Mouse (Mus musculus) liver, embryonic 14.5 days (tissue): ENCODE results near the gene Syngr1. TPM values are rescaled to one million over a fixed set of nuclear protein-coding genes. Genes with fewer than 3 reads are reported as not detected.
A peak's percentile ranks its signal among the peaks of the same experiment; 100 is the strongest.

Experiments
- ATAC-seq: fragments of 200-750 bp; cut with Nextera tagmentation; 2 replicates; pipeline ENCODE4 v1.8.0; 2017; ENCODE audit warnings: moderate number of reproducible peaks, mild to moderate bottlenecking, moderate library complexity; ENCODE audit not compliant: insufficient read depth
- DNase-seq, 3 experiments: peaks; one replicate each; pipeline ENCODE4 v3.0.0-alpha.2; 2012 to 2013; ENCODE audit warnings: low read depth in 3 of 3, low spot score in 3 of 3
- H3K27ac ChIP-seq: fragments of 300-500 bp; sonication (generic); 2 replicates; pipeline ENCODE4 v1.5.1; 2014; ENCODE audit warnings: moderate library complexity, mild to moderate bottlenecking, control low read depth, inconsistent platforms
- H3K27me3 ChIP-seq: fragments of 300-500 bp; sonication (generic); 2 replicates; pipeline ENCODE4 v1.6.1; 2014; ENCODE audit warnings: mild to moderate bottlenecking, low read length, moderate library complexity; ENCODE audit not compliant: control insufficient read depth, insufficient read depth
- H3K36me3 ChIP-seq: fragments of 300-500 bp; sonication (generic); replicated peaks from 2 replicates; pipeline ENCODE4 v1.6.1; 2014; ENCODE audit warnings: low read depth; ENCODE audit not compliant: control insufficient read depth, insufficient read depth
- H3K4me1 ChIP-seq, 2 experiments: fragments of 200-500 bp in 1 of 2; fragments of 300-500 bp in 1 of 2; sonication (generic) in 1 of 2; replicated peaks; 2 replicates each; pipeline ENCODE4 v1.6.1; 2012 to 2014; ENCODE audit warnings: antibody characterized with exemption in 1 of 2, inconsistent platforms in 1 of 2, low read length in 1 of 2; ENCODE audit not compliant: control insufficient read depth in 2 of 2, insufficient read depth in 2 of 2
- H3K4me2 ChIP-seq: fragments of 300-500 bp; sonication (generic); 2 replicates; pipeline ENCODE4 v1.6.1; 2014; ENCODE audit warnings: low read depth, mild to moderate bottlenecking, control low read depth, moderate library complexity
- H3K4me3 ChIP-seq, 2 experiments: fragments of 200-500 bp in 1 of 2; fragments of 300-500 bp in 1 of 2; sonication (generic) in 1 of 2; 2 replicates each; pipeline ENCODE4 v1.5.1; 2012 to 2014; ENCODE audit warnings: low read depth in 2 of 2, low read length in 2 of 2, mild to moderate bottlenecking in 2 of 2, control low read depth in 1 of 2, inconsistent platforms in 1 of 2, moderate library complexity in 1 of 2; ENCODE audit not compliant: insufficient read depth in 1 of 2
- H3K9ac ChIP-seq: fragments of 300-500 bp; sonication (generic); replicated peaks from 2 replicates; pipeline ENCODE4 v1.6.1; 2014; ENCODE audit warnings: mild to moderate bottlenecking, control low read depth, moderate library complexity
- H3K9me3 ChIP-seq: fragments of 300-500 bp; sonication (generic); 2 replicates; pipeline ENCODE4 v1.6.1; 2016; ENCODE audit warnings: low read length, mixed read lengths; ENCODE audit not compliant: control insufficient read depth
- CTCF ChIP-seq: IDR thresholded peaks from 2 replicates; pipeline ENCODE4 v1.5.1; 2016; ENCODE audit warnings: antibody characterized with exemption, low read depth, control low read depth
- EP300 ChIP-seq: IDR thresholded peaks from 2 replicates; pipeline ENCODE4 v1.6.1; 2016; ENCODE audit warnings: antibody characterized with exemption, low read depth
- whole genome bisulfite sequencing: fragments of 180-500 bp; shearing (Covaris S2); extraction: QIAGEN DNeasy Blood & Tissue Kit; methylation state at CpG from one replicate; pipeline ENCODE4 v1.1.7; 2014; ENCODE audit not compliant: insufficient replicate concordance; 5-methylcytosine and 5-hydroxymethylcytosine counted together
- polyA plus RNA-seq, 2 experiments: library from polyadenylated mRNA; depleted of rRNA in 1 of 2; stranded (reverse) in 1 of 2; unstranded in 1 of 2; fragments of >200 nt; fragmentation: Nextera tagmentation in 1 of 2; extraction: Ambion mirVana in 1 of 2; gene quantifications; 2 replicates each; pipeline versions ENCODE4 v1.2.1 to v1.2.3; 2012 to 2014

Syngr1 gene
- polyA plus RNA-seq, 2 experiments = 10.4 to 14.4 TPM

DNA sequence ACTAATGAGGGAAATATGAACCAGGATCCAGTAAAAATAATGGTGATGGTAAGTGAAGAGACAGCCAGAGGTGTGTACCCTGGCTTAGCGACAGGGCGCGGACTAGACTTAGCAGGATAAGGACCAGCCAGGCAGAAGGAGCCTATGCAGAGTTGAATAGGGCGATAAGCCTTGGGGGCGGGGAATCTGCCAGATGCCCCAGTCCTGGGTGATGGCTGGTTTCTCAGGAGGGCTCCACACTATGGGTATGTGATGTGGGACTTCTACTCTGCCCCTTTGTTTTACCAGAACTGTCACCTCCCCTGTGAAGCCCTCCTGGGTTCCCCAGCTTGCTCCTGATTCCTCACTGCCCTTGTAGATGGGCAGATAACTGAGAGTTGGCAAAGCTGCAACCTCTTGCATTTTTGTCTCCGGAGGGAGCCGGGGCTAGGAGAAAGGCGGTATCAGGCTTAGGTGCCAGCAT lies 6.9 kb downstream of the Syngr1 start:
- Histone ChIP-seq H3K4me1 (peaks cover 35 to 44% of the 10 kb centered on the region in 2 experiments), H3K27me3 (no peaks in the 10 kb centered on the region), H3K36me3 (no peaks in the 10 kb centered on the region), H3K27ac (peak overlapping the region; percentile 91), H3K4me3 (peak overlapping the region; percentile 52 to 54), H3K9me3 (no peaks in the 10 kb centered on the region), H3K9ac (peak overlapping the region; percentile 64), H3K4me2 (peak overlapping the region; percentile 69)
- DNase-seq (peak; percentile 80 to 84 (median 82)), ATAC-seq (peak; percentile 91)
- TF ChIP-seq EP300 (peak; percentile 64), CTCF (0 out of 2 replicates have a peak, but pooled peaks have one; percentile 0)
- WGBS = 22% methylated on average over 8 of the region's 8 CpGs

DNA sequence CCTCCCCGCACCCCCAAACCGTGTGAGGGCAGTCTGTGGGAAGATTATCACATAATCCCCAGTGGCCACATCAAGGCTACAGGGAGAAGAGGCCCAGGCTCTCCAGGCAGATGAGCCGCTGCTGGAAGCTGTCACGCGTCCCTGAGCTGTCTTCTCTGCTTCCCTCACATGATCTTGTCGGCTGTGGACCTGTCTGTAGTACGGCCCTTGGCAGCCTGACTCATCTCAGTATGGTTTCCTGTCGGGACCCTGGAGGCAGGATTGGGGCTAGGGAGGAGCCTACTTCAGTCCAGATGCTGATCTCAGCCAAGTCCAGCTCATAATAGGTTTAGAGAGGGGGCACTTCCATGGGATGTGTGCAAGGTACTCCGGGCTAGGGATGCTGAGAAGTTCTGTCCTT lies 7.7 kb downstream of the Syngr1 start:
- H3K4me1 ChIP-seq = peaks cover 35 to 44% of the 10 kb centered on the region in 2 experiments
- peak overlapping the region; percentile 91 for H3K27ac ChIP-seq
- TF ChIP-seq EP300 (no peak), CTCF (peak; percentile 13; the same call in 1 of the 2 replicates)
- 26% methylated on average over 9 of the region's 9 CpGs for WGBS
- peak overlapping the region; percentile 61 for H3K9ac ChIP-seq
- peak overlapping the region; percentile 52 to 54 for H3K4me3 ChIP-seq
- no peaks in the 10 kb centered on the region for H3K36me3 ChIP-seq
- H3K9me3 ChIP-seq = no peaks in the 10 kb centered on the region
- peak overlapping the region; percentile 69 for H3K4me2 ChIP-seq
- DNase-seq (no peak), ATAC-seq (no peak)
- H3K27me3 ChIP-seq = no peaks in the 10 kb centered on the region

- no peak for ATAC-seq
- Histone ChIP-seq H3K27ac (peak overlapping the region; percentile 1), H3K4me1 (peaks cover 35 to 44% of the 10 kb centered on the region in 2 experiments), H3K36me3 (no peaks in the 10 kb centered on the region), H3K4me2 (peak overlapping the region; percentile 69; the same call in 1 of the 2 replicates), H3K27me3 (no peaks in the 10 kb centered on the region), H3K4me3 (no peak overlapping the region), H3K9ac (no peak overlapping the region), H3K9me3 (no peaks in the 10 kb centered on the region)
- 65% methylated on average over 3 of the region's 3 CpGs for WGBS
- TF ChIP-seq EP300 (no peak), CTCF (no peak)
- DNase-seq = no peak
Measured at GRCm38 (mm10) chr15:80099477-80099876, 8.3 kb downstream of the Syngr1 start.

GRCm38 (mm10) chr15:80100196-80100595 lies 9.1 kb downstream of the Syngr1 start:
- 74% methylated on average over 3 of the region's 3 CpGs for WGBS
- Histone ChIP-seq H3K4me3 (no peak overlapping the region), H3K9ac (no peak overlapping the region), H3K27me3 (no peaks in the 10 kb centered on the region), H3K4me2 (no peak overlapping the region), H3K36me3 (no peaks in the 10 kb centered on the region), H3K27ac (no peak overlapping the region), H3K4me1 (peaks cover 37 to 46% of the 10 kb centered on the region in 2 experiments), H3K9me3 (no peaks in the 10 kb centered on the region)
- TF ChIP-seq EP300 = no peak
- TF ChIP-seq CTCF = no peak
- no peak for DNase-seq
- ATAC-seq = no peak

- TF ChIP-seq EP300 (no peak), CTCF (no peak)
- Histone ChIP-seq H3K9ac (no peak overlapping the region), H3K27ac (no peak overlapping the region), H3K9me3 (no peaks in the 10 kb centered on the region), H3K27me3 (no peaks in the 10 kb centered on the region), H3K4me1 (peaks cover 37 to 49% of the 10 kb centered on the region in 2 experiments), H3K4me3 (no peak overlapping the region), H3K4me2 (no peak overlapping the region), H3K36me3 (no peaks in the 10 kb centered on the region)
- ATAC-seq (no peak), DNase-seq (no peak)
- WGBS = 63% methylated on average over 10 of the region's 10 CpGs
Measured at GRCm38 (mm10) chr15:80100871-80101270, 9.7 kb downstream of the Syngr1 start.
